Mouse (Mus musculus) megakaryocyte, embryonic 14.5 days (primary cell): ENCODE data around the gene Stk10.

Experiments used
- FLI1 ChIP-seq: IDR thresholded peaks from 2 replicates; pipeline ENCODE4 v1.6.1; 2012; ENCODE audit warnings: low read length, inconsistent platforms, mixed read lengths
- GATA1 ChIP-seq: IDR thresholded peaks from 3 replicates; pipeline ENCODE4 v1.6.1; 2012; ENCODE audit warnings: mixed read lengths, low read length, inconsistent platforms, borderline replicate concordance

- no peak for TF ChIP-seq GATA1
- TF ChIP-seq FLI1: no peak
Observed at GRCm38 (mm10) chr11:32558026-32558425, 24.9 kb downstream of the Stk10 start.
